Mouse (Mus musculus) G1E (cell line): ENCODE data around the gene Oxsr1. TPM values are rescaled to one million over a fixed set of nuclear protein-coding genes. Genes with fewer than 3 reads are reported as not detected.

ENCODE experiments used
- ATAC-seq: 2 replicates; pipeline ENCODE4 v1.8.0; 2016; ENCODE audit warnings: mild to moderate bottlenecking; ENCODE audit not compliant: insufficient number of reproducible peaks, poor library complexity, low FRiP score, severe bottlenecking; ENCODE audit errors: extremely low read depth
- DNase-seq: peaks from one replicate; pipeline ENCODE4 v3.0.0; 2012; ENCODE audit warnings: low spot score
- H3K27me3 ChIP-seq: 2 replicates; pipeline ENCODE4 v1.6.1; 2012; ENCODE audit warnings: mild to moderate bottlenecking, low read length, inconsistent platforms; ENCODE audit not compliant: insufficient read depth
- H3K36me3 ChIP-seq: replicated peaks from 2 replicates; pipeline ENCODE3; 2012; ENCODE audit warnings: mild to moderate bottlenecking, inconsistent platforms
- H3K4me1 ChIP-seq: 2 replicates; pipeline ENCODE4 v1.6.1; 2012; ENCODE audit warnings: low read depth, low read length, inconsistent platforms, mixed read lengths; ENCODE audit not compliant: insufficient read depth
- H3K4me3 ChIP-seq: 2 replicates; pipeline ENCODE4 v1.5.1; 2012; ENCODE audit warnings: low read depth, mild to moderate bottlenecking, inconsistent platforms, low read length, moderate library complexity, mixed read lengths
- H3K9me3 ChIP-seq: replicated peaks from 2 replicates; pipeline ENCODE4 v1.6.1; 2012; ENCODE audit warnings: inconsistent platforms
- CTCF ChIP-seq: IDR thresholded peaks from 2 replicates; pipeline ENCODE4 v1.5.1; 2012; ENCODE audit warnings: low read depth, low read length, inconsistent platforms, mixed read lengths
- GATA1 ChIP-seq: IDR thresholded peaks from 2 replicates; pipeline ENCODE4 v1.6.1; 2012; ENCODE audit warnings: borderline replicate concordance, low read length, inconsistent platforms, mixed read lengths
- GATA2 ChIP-seq: IDR thresholded peaks from 2 replicates; pipeline ENCODE4 v1.6.1; 2012; ENCODE audit warnings: low read depth, low read length, inconsistent platforms, borderline replicate concordance
- POLR2AphosphoS5 ChIP-seq: IDR thresholded peaks from 2 replicates; pipeline ENCODE4 v1.6.1; 2012; ENCODE audit warnings: low read depth, low read length, inconsistent platforms; ENCODE audit not compliant: insufficient replicate concordance
- TAL1 ChIP-seq: conservative IDR thresholded peaks from 2 replicates; pipeline ENCODE4 v1.6.1; 2012; ENCODE audit warnings: low read depth, low read length, inconsistent platforms, mixed read lengths
- polyA plus RNA-seq: library from polyadenylated mRNA; stranded (reverse); fragments of >175 nt; gene quantifications from 2 replicates; pipeline ENCODE4 v1.2.3, GENCODE M21; 2012
- total RNA-seq, 2 experiments: library from RNA; stranded (forward) in 1 of 2; stranded (reverse) in 1 of 2; fragments of 200-1000 nt in 1 of 2; fragments of >200 nt in 1 of 2; fragmentation: Nextera tagmentation in 1 of 2; gene quantifications; 2 replicates each; pipeline ENCODE4 v1.2.3; 2014 to 2017

The Oxsr1 gene
- total and polyA plus RNA-seq, 3 experiments = 14.7 to 59.7 (median 56.3) TPM

GRCm38 (mm10) chr9:119205756-119206155 is 116.5 kb downstream of the Oxsr1 start:
- DNase-seq = no peak
- no peaks in the 10 kb centered on the region for H3K27me3 ChIP-seq
- no peaks in the 10 kb centered on the region for H3K4me1 ChIP-seq
- no peak for TF ChIP-seq CTCF
- TF ChIP-seq GATA2 = no peak
- no peak for TF ChIP-seq GATA1
- TF ChIP-seq POLR2AphosphoS5 = no peak
- TF ChIP-seq TAL1 = no peak
- peaks cover 34% of the 10 kb centered on the region for H3K9me3 ChIP-seq
- H3K4me3 ChIP-seq = no peak overlapping the region
- H3K36me3 ChIP-seq = no peaks in the 10 kb centered on the region
- ATAC-seq = no peak

DNA sequence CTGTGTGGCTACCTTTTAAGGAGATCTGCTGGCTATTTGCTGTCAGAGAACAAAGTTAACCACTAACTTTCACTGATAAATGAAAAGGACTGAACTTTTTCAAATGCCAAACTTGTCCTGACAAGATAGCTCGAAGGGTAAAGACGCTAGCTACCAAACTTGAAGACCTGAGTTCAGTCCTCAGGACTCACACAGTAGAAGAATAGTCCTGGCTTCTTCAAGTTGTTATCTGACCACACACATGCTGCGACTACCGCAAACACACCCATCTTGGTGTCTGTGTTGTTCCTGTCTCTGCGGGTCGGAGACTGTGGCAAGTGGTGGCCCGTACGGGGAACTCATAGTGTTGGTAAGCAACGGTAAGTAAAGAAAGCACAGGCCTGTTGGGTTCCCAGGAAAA is 118.6 kb downstream of the Oxsr1 start:
- DNase-seq (no peak), ATAC-seq (no peak)
- Histone ChIP-seq H3K36me3 (no peaks in the 10 kb centered on the region), H3K4me3 (no peak overlapping the region), H3K9me3 (peaks cover 49% of the 10 kb centered on the region), H3K27me3 (no peaks in the 10 kb centered on the region), H3K4me1 (no peaks in the 10 kb centered on the region)
- TF ChIP-seq CTCF = no peak
- no peak for TF ChIP-seq GATA2
- no peak for TF ChIP-seq TAL1
- no peak for TF ChIP-seq GATA1
- no peak for TF ChIP-seq POLR2AphosphoS5

DNA sequence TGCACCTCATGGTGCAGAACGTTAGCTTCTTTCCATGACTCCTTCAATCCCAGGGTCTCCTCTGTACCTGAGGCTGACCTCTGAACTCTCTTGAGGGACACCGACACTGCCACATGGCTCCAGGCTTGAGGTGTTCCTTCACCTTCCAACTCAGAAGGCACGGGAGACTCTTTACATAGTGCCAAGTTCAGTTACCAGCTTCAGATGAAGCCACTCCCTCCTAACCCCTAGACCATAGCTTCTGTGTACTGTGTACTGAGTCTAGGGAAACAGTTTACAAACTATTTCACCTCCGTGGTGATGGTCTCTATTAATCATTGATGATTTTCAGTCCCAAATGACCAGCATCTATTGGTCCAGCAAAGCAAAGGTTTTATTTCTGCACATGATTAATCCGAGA is 120.6 kb downstream of the Oxsr1 start:
- no peak for ATAC-seq
- H3K4me1 ChIP-seq = no peaks in the 10 kb centered on the region
- no peaks in the 10 kb centered on the region for H3K27me3 ChIP-seq
- no peak overlapping the region for H3K4me3 ChIP-seq
- no peaks in the 10 kb centered on the region for H3K36me3 ChIP-seq
- DNase-seq = no peak
- TF ChIP-seq CTCF (no peak), TAL1 (no peak), POLR2AphosphoS5 (no peak), GATA1 (no peak), GATA2 (no peak)
- H3K9me3 ChIP-seq = peaks cover 57% of the 10 kb centered on the region

DNA sequence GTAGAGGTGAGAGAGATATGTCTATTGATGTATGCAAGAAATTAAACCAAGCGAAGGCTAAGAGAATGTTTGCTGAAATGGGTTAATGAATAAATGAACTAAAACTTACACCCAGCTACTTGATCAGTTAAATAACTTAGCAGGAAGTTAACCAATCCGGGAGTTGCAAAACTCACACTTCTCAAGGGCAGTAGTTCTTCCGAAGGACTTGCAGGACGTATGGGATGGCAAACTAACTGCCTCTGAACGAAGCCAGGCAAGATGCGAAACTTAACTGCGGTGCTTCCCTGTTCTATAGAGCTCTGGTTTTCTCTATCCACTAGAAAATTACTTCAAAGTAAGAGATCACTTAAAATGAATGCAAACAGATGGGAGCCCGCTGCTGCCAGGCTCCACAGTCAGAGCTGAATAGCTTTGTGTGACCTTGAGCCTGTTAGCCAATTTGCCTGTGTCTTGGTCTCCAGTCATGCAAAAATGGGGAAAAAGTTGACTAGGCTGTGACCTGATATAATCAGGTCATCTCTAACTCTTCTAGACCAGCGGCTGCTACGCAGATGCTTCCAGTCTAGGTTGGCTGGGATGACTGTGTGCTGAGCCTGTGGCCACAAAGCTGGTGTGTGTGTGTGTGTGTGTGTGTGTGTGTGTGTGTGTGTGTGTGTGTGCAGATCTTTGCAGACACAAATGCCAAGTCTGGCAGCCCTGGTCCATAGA is 122.9 kb downstream of the Oxsr1 start:
- no peaks in the 10 kb centered on the region for H3K4me1 ChIP-seq
- no peaks in the 10 kb centered on the region for H3K27me3 ChIP-seq
- no peaks in the 10 kb centered on the region for H3K36me3 ChIP-seq
- peaks cover 46% of the 10 kb centered on the region for H3K9me3 ChIP-seq
- no peak for DNase-seq
- no peak for ATAC-seq
- TF ChIP-seq TAL1 (no peak), CTCF (no peak), GATA1 (no peak), POLR2AphosphoS5 (no peak), GATA2 (no peak)
- no peak overlapping the region for H3K4me3 ChIP-seq

- Histone ChIP-seq H3K4me1 (no peaks in the 10 kb centered on the region), H3K27me3 (no peaks in the 10 kb centered on the region), H3K4me3 (no peak overlapping the region), H3K9me3 (peaks cover 38% of the 10 kb centered on the region), H3K36me3 (no peaks in the 10 kb centered on the region)
- TF ChIP-seq CTCF = no peak
- TF ChIP-seq TAL1 = no peak
- no peak for TF ChIP-seq GATA1
- no peak for TF ChIP-seq GATA2
- TF ChIP-seq POLR2AphosphoS5 = no peak
- ATAC-seq = no peak
- DNase-seq = no peak
Measured at GRCm38 (mm10) chr9:119192202-119192990, 129.8 kb downstream of the Oxsr1 start.

Other genes with a start within 250 kb of the Oxsr1 start
- gene Plcd1, start 228.9 kb downstream of the Oxsr1 start, total RNA-seq (2014; fragmentation: Nextera tagmentation) = not detected in 2 replicates
- gene Plcd1, start 228.9 kb downstream of the Oxsr1 start, total RNA-seq (2017) = not detected in 2 replicates
- gene Plcd1, start 228.9 kb downstream of the Oxsr1 start, polyA plus RNA-seq = not detected in 2 replicates
- not detected in 2 replicates for gene Dlec1, start 219.9 kb downstream of the Oxsr1 start, total RNA-seq (2014; fragmentation: Nextera tagmentation)
- gene Dlec1, start 219.9 kb downstream of the Oxsr1 start, total RNA-seq (2017) = not detected in 2 replicates
- not detected in 2 replicates for gene Dlec1, start 219.9 kb downstream of the Oxsr1 start, polyA plus RNA-seq
- not detected in 2 replicates for gene Acaa1b, start 165.3 kb downstream of the Oxsr1 start, total RNA-seq (2014; fragmentation: Nextera tagmentation)
- 0.06 TPM in 1 of 2 replicates, not detected in the other for gene Acaa1b, start 165.3 kb downstream of the Oxsr1 start, total RNA-seq (2017)
- gene Acaa1b, start 165.3 kb downstream of the Oxsr1 start, polyA plus RNA-seq = not detected in 2 replicates
- gene Gm47289, start 163.3 kb downstream of the Oxsr1 start, total RNA-seq (2014; fragmentation: Nextera tagmentation) = not detected in 2 replicates
- gene Gm47289, start 163.3 kb downstream of the Oxsr1 start, total RNA-seq (2017) = 0.11 TPM in 1 of 2 replicates, not detected in the other
- not detected in 2 replicates for gene Gm47289, start 163.3 kb downstream of the Oxsr1 start, polyA plus RNA-seq
- gene Slc22a13, start 113.3 kb downstream of the Oxsr1 start, total RNA-seq (2014; fragmentation: Nextera tagmentation) = not detected in 2 replicates
- gene Slc22a13, start 113.3 kb downstream of the Oxsr1 start, total RNA-seq (2017) = not detected in 2 replicates
- gene Slc22a13, start 113.3 kb downstream of the Oxsr1 start, polyA plus RNA-seq = not detected in 2 replicates
- 14.2 and 18.1 TPM in 2 replicates for gene Acaa1a, start 17.2 kb upstream of the Oxsr1 start, total RNA-seq (2014; fragmentation: Nextera tagmentation)
- 30.7 and 31.9 TPM in 2 replicates for gene Acaa1a, start 17.2 kb upstream of the Oxsr1 start, total RNA-seq (2017)
- 53.4 and 71.2 TPM in 2 replicates for gene Acaa1a, start 17.2 kb upstream of the Oxsr1 start, polyA plus RNA-seq
- 24.4 and 31.3 TPM in 2 replicates for gene Myd88, start 19.0 kb upstream of the Oxsr1 start, total RNA-seq (2014; fragmentation: Nextera tagmentation)
- 26.0 and 27.0 TPM in 2 replicates for gene Myd88, start 19.0 kb upstream of the Oxsr1 start, total RNA-seq (2017)
- 8.9 and 12.3 TPM in 2 replicates for gene Myd88, start 19.0 kb upstream of the Oxsr1 start, polyA plus RNA-seq
- 20.0 and 23.7 TPM in 2 replicates for gene Xylb, start 35.0 kb upstream of the Oxsr1 start, total RNA-seq (2014; fragmentation: Nextera tagmentation)
- 9.9 and 10.3 TPM in 2 replicates for gene Xylb, start 35.0 kb upstream of the Oxsr1 start, total RNA-seq (2017)
- gene Xylb, start 35.0 kb upstream of the Oxsr1 start, polyA plus RNA-seq = 7.7 and 8.1 TPM in 2 replicates
- gene Slc22a14, start 43.1 kb upstream of the Oxsr1 start, total RNA-seq (2014; fragmentation: Nextera tagmentation) = not detected in 2 replicates
- gene Slc22a14, start 43.1 kb upstream of the Oxsr1 start, total RNA-seq (2017) = not detected in 2 replicates
- not detected in 2 replicates for gene Slc22a14, start 43.1 kb upstream of the Oxsr1 start, polyA plus RNA-seq
- 3.3 and 3.5 TPM in 2 replicates for gene Acvr2b, start 79.7 kb upstream of the Oxsr1 start, total RNA-seq (2014; fragmentation: Nextera tagmentation)
- 2.7 and 3.2 TPM in 2 replicates for gene Acvr2b, start 79.7 kb upstream of the Oxsr1 start, total RNA-seq (2017)
- 5.0 and 5.1 TPM in 2 replicates for gene Acvr2b, start 79.7 kb upstream of the Oxsr1 start, polyA plus RNA-seq
- 13.0 and 15.0 TPM in 2 replicates for gene Exog, start 122.5 kb upstream of the Oxsr1 start, total RNA-seq (2014; fragmentation: Nextera tagmentation)
- gene Exog, start 122.5 kb upstream of the Oxsr1 start, total RNA-seq (2017) = 4.9 and 5.9 TPM in 2 replicates
- gene Exog, start 122.5 kb upstream of the Oxsr1 start, polyA plus RNA-seq = 1.7 and 2.8 TPM in 2 replicates